Mouse (Mus musculus): ENCODE data around the gene Mpp2.

DNA sequence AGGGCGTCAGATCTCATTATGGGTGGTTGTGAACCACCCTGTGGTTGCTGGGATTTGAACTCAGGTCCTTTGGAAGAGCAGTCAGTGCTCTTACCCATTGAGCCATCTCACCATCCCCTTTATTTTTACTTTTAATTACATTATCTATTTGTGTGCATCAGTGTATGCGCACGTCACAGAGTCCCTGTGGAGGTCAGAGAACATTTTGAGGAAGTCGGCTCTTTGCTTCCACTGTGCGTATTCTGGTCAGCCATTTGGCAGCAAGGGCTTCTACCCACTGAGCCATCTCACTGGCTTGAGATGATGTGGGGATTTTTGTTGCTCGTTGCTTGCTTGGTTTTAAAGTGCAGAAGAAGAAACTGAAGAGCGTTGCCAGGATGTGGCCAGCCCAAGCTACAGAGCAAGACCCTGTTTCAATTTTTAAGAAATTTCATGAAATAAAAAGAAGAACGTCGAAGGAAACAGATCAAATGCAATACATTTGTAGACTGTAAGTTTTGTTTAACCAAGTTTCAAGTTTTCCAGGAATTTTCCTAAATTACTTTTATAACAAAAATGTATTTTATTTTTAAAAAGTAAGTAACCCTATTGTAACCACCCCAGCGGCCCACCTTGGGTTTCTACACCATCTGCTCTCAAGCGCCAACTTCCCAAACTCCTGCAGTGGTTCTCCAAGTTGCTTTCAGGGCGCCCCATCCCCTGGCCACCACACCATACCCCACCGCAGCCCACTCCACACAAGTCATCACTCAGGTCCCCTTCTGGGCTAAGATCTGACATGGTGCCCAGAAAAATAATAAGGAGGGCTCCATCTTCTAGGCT is 49.5 kb upstream of the Mpp2 start:
- TF ChIP-seq POLR2A (IDR thresholded peaks at IDR 0.05; ENCODE audit: low read depth, low read length) (no peak), CTCF (conservative IDR thresholded peaks at IDR 0.05; ENCODE audit: insufficient read depth, insufficient read length, low read depth, low read length) (no peak)
